Mouse (Mus musculus): Measurements from ENCODE around the gene Majin.

- TF ChIP-seq CTCF (IDR thresholded peaks at IDR 0.05; ENCODE audit: borderline replicate concordance, insufficient read depth, low read depth, low read length) (no peak), POLR2A (IDR thresholded peaks at IDR 0.05; ENCODE audit: borderline replicate concordance, insufficient read depth, low read length) (no peak)
These were observed 20.2 kb upstream of the Majin start for GRCm38 (mm10) chr19:6163872-6164547.
